Mouse (Mus musculus): ENCODE results near the gene Prkn. TPM values are rescaled to one million over a fixed set of nuclear protein-coding genes. Genes with fewer than 3 reads are reported as not detected.

Prkn gene
- total and polyA plus RNA-seq, 3 experiments: 0.86 to 5.7 (median 2.3) TPM

- H3K27me3 ChIP-seq (ENCODE audit: insufficient read depth, low read length): peaks cover 2% of the 10 kb centered on the region
- no peaks in the 10 kb centered on the region for H3K36me3 ChIP-seq (replicated peaks)
- H3K4me3 ChIP-seq (ENCODE audit: low read depth, low read length): no peak overlapping the region
- ATAC-seq (ENCODE audit: extremely low read depth, insufficient number of reproducible peaks, low FRiP score, poor library complexity, severe bottlenecking) (peak; percentile 15; the same call in 1 of the 2 replicates), DNase-seq (ENCODE audit: low spot score) (no peak)
- TF ChIP-seq GATA1 (IDR thresholded peaks at IDR 0.05; ENCODE audit: borderline replicate concordance, low read length) (no peak), CTCF (IDR thresholded peaks at IDR 0.05; ENCODE audit: low read depth, low read length) (no peak), TAL1 (conservative IDR thresholded peaks at IDR 0.05; ENCODE audit: low read depth, low read length) (no peak), GATA2 (IDR thresholded peaks at IDR 0.05; ENCODE audit: borderline replicate concordance, low read depth, low read length) (no peak), POLR2AphosphoS5 (IDR thresholded peaks at IDR 0.05; ENCODE audit: insufficient replicate concordance, low read depth, low read length) (no peak)
- H3K9me3 ChIP-seq (replicated peaks): peaks cover 6% of the 10 kb centered on the region; the same call in 1 of the 2 replicates
- H3K4me1 ChIP-seq (ENCODE audit: insufficient read depth, low read depth, low read length): peaks cover 14% of the 10 kb centered on the region
Measured at GRCm38 (mm10) chr17:12104245-12104644, 1264.1 kb downstream of the Prkn start.

DNA sequence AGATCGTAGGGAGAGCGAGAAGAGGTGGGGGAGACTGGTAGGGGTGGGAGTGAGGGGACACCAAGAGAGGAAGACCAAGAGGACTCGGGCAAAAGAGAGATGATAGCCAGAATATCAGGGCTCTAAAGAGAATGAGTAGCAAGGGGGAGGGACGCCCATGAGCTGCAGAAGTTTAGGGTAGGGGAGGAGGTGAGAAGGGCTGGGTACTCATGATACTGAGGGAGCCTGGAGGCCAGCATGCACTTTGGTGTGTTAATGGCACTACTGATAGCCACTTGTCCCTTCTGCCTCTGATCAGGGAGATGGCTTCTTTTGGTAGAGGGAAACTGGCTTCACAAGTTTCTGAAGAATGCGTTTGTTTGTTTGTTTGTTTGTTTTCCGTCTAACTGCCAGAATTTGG is 1264.5 kb downstream of the Prkn start:
- H3K4me1 ChIP-seq (ENCODE audit: insufficient read depth, low read depth, low read length): peaks cover 14% of the 10 kb centered on the region
- H3K27me3 ChIP-seq (ENCODE audit: insufficient read depth, low read length): peaks cover 2% of the 10 kb centered on the region; the same call in 1 of the 2 replicates
- peaks cover 6% of the 10 kb centered on the region; the same call in 1 of the 2 replicates for H3K9me3 ChIP-seq (replicated peaks)
- no peak overlapping the region for H3K4me3 ChIP-seq (ENCODE audit: low read depth, low read length)
- no peak for ATAC-seq (ENCODE audit: extremely low read depth, insufficient number of reproducible peaks, low FRiP score, poor library complexity, severe bottlenecking)
- H3K36me3 ChIP-seq (replicated peaks): no peaks in the 10 kb centered on the region
- no peak for DNase-seq (ENCODE audit: low spot score)
- TF ChIP-seq GATA1 (IDR thresholded peaks at IDR 0.05; ENCODE audit: borderline replicate concordance, low read length): no peak

DNA sequence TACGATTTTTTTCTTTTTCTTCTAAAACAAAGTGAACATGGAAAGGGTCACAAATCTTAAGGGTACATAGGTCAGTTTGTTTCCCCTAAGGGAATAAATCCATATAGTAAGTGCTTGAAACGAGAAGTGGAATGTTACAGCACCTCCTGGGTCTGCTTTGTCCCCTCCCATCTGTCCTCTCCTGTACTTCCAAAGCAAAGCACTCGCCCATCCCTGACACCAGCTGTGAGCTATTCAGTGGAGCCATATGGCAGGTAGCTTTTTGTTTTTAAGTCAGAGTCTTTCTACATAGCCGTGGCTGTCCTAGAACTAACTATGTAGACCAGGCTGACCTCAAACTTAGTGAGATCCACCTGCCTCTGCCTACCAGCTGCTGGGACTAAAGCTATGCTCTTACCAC is 1266.1 kb downstream of the Prkn start:
- H3K4me3 ChIP-seq (ENCODE audit: low read depth, low read length): no peak overlapping the region
- ATAC-seq (ENCODE audit: extremely low read depth, insufficient number of reproducible peaks, low FRiP score, poor library complexity, severe bottlenecking) (no peak), DNase-seq (ENCODE audit: low spot score) (no peak)
- peaks cover 2% of the 10 kb centered on the region; the same call in 1 of the 2 replicates for H3K27me3 ChIP-seq (ENCODE audit: insufficient read depth, low read length)
- no peak for TF ChIP-seq GATA2 (IDR thresholded peaks at IDR 0.05; ENCODE audit: borderline replicate concordance, low read depth, low read length)
- no peak for TF ChIP-seq POLR2AphosphoS5 (IDR thresholded peaks at IDR 0.05; ENCODE audit: insufficient replicate concordance, low read depth, low read length)
- TF ChIP-seq CTCF (IDR thresholded peaks at IDR 0.05; ENCODE audit: low read depth, low read length): no peak
- no peak for TF ChIP-seq GATA1 (IDR thresholded peaks at IDR 0.05; ENCODE audit: borderline replicate concordance, low read length)
- TF ChIP-seq TAL1 (conservative IDR thresholded peaks at IDR 0.05; ENCODE audit: low read depth, low read length): no peak
- no peaks in the 10 kb centered on the region for H3K9me3 ChIP-seq (replicated peaks)
- H3K36me3 ChIP-seq (replicated peaks): no peaks in the 10 kb centered on the region
- peaks cover 14% of the 10 kb centered on the region for H3K4me1 ChIP-seq (ENCODE audit: insufficient read depth, low read depth, low read length)

Other genes with a start within 250 kb of the Prkn start
- gene Pacrg, start 73 bp upstream of the Prkn start, total RNA-seq (2014; fragmentation: Nextera tagmentation): 3.9 TPM in 1 of 2 replicates, not detected in the other
- 0.11 TPM in 1 of 2 replicates, not detected in the other for gene Pacrg, start 73 bp upstream of the Prkn start, total RNA-seq (2017)
- gene Pacrg, start 73 bp upstream of the Prkn start, polyA plus RNA-seq (2012): not detected in 2 replicates

All from G1E (cell line).